Mouse (Mus musculus) intestine, postnatal 0 days (tissue): ENCODE measurements around the gene Kiss1r. TPM values are rescaled to one million over a fixed set of nuclear protein-coding genes. Genes with fewer than 3 reads are reported as not detected.

Source experiments
- ATAC-seq: fragments of 200-750 bp; cut with Nextera tagmentation; 2 replicates; pipeline ENCODE4 v1.8.0; 2017; ENCODE audit warnings: mild to moderate bottlenecking, moderate TSS enrichment, moderate library complexity
- H3K27ac ChIP-seq: fragments of 300-500 bp; sonication (generic); 2 replicates; pipeline ENCODE4 v1.5.1; 2014; ENCODE audit warnings: mild to moderate bottlenecking, low read depth, low read length, moderate library complexity
- H3K27me3 ChIP-seq: fragments of 300-500 bp; sonication (generic); replicated peaks from 2 replicates; pipeline ENCODE4 v1.6.1; 2014; ENCODE audit warnings: low read length, mixed read lengths; ENCODE audit not compliant: control insufficient read depth, insufficient read depth
- H3K36me3 ChIP-seq: fragments of 300-500 bp; sonication (generic); 2 replicates; pipeline ENCODE4 v1.6.1; 2014; ENCODE audit warnings: mild to moderate bottlenecking, moderate library complexity; ENCODE audit not compliant: control insufficient read depth, insufficient read depth
- H3K4me1 ChIP-seq: fragments of 300-500 bp; sonication (generic); replicated peaks from 2 replicates; pipeline ENCODE4 v1.6.1; 2014; ENCODE audit warnings: antibody characterized with exemption, low read length, mixed read lengths; ENCODE audit not compliant: control insufficient read depth, insufficient read depth
- H3K4me2 ChIP-seq: fragments of 300-500 bp; sonication (generic); replicated peaks from 2 replicates; pipeline ENCODE4 v1.6.1; 2014; ENCODE audit warnings: low read depth, mild to moderate bottlenecking, moderate library complexity
- H3K4me3 ChIP-seq: fragments of 300-500 bp; sonication (generic); 2 replicates; pipeline ENCODE4 v1.5.1; 2014; ENCODE audit warnings: low read depth, low read length
- H3K9ac ChIP-seq: fragments of 300-500 bp; sonication (generic); 2 replicates; pipeline ENCODE4 v1.6.1; 2014; ENCODE audit warnings: mild to moderate bottlenecking, low read depth, low read length
- H3K9me3 ChIP-seq: fragments of 300-500 bp; sonication (generic); 2 replicates; pipeline ENCODE4 v1.6.1; 2016; ENCODE audit warnings: mixed run types; ENCODE audit not compliant: control insufficient read depth
- CTCF ChIP-seq: sonication (generic); IDR thresholded peaks from 2 replicates; pipeline ENCODE4 v1.5.1; 2016; ENCODE audit warnings: low read depth, mild to moderate bottlenecking, control low read depth, antibody characterized with exemption, moderate library complexity
- WGBS: fragments of 180-500 bp; shearing (Covaris S2); extraction: QIAGEN DNeasy Blood & Tissue Kit; methylation state at CpG from one replicate; pipeline ENCODE4 v1.1.7; 2014; 5-methylcytosine and 5-hydroxymethylcytosine counted together
- polyA plus RNA-seq: library from polyadenylated mRNA; unstranded; fragments of >200 nt; fragmentation: Nextera tagmentation; extraction: Ambion mirVana; gene quantifications from 2 replicates; pipeline ENCODE4 v1.2.1, GENCODE M21; 2015

Gene Kiss1r
- polyA plus RNA-seq, 1 experiment from 2014 or later: 0.47 TPM

DNA sequence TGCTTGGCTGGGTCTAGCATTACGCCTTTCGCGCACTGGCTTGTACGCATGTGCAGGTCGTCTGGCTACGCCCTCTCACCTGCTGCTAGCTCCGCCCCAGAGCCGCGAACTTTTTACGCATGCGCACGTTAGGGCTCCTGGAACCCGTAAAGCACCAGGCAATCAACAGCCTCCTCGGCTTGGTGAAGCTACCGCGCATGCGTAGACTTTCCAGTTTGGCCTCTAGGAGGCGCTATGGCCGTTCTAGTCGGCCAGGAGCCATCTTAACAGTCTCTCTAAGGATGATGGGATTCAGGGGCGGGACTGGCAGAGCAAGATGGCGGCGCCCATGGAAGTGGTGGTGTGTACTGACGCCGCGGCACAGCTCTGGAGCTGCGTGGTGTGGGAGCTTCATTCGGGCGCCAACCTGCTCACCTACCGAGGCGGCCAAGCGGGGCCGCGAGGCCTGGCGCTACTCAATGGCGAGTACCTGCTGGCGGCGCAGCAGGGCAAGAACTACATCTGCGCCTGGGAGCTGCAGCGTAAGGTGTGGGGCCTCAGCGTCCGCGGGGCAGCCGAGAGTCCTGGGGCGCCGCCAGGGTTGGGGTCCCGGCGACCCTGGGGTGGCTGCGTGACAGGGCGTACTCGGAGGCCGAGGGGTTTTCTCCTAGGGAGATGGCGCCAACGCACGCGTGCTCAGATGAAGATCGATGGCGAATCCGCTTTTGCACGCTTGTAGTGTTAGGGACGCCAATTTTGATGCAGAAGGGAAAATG is 43.3 kb downstream of the Kiss1r start, which contains the start of gene Wdr18:
Gene Wdr18, plus strand, starts transcription at position 306 of the 755 bp plus-strand sequence.
- peak within 1 kb of the TSS; percentile 85 for H3K4me3 ChIP-seq
- no peaks in the 10 kb centered on the region for H3K9me3 ChIP-seq
- WGBS: under 1% methylated on average over 61 of the region's 61 CpGs
- H3K9ac ChIP-seq: peak within 1 kb of the TSS; percentile 64
- peak within 1 kb of the TSS; percentile 84 for H3K4me2 ChIP-seq
- H3K27ac ChIP-seq: no peak within 1 kb of the TSS
- peaks cover 17% of the 10 kb centered on the region for H3K36me3 ChIP-seq
- TF ChIP-seq CTCF: peak; percentile 99
- H3K4me1 ChIP-seq: no peaks in the 10 kb centered on the region
- no peaks in the 10 kb centered on the region for H3K27me3 ChIP-seq
- ATAC-seq: peak; percentile 88

DNA sequence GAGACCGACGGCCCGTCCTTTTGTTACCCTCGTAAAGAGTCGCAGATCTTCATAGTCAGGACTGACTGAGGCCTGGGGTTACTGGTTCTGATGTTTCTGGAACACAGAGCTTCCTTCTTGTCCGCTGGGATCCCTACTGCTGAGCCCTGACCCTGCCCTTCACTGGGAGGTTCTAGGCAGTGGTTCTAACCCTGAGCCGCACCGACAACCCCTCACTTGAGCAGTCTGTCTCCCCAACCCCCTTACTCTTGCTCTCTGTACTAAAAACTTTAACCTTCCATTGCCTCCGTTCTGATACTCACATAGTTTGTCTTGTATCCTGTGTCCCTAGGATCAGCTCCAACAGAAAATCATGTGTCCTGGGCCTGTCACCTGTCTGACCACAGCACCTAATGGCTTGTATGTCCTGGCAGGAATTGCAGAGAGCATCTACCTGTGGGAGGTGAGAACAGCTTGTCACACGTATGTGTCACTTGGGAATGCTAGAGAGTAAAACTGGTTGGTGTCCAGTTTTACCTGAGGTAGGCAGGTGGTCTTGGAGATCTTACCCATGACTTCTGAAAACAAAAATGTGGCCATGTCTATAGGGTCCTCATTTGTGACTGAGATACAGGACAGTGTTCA is 44.0 kb downstream of the Kiss1r start:
- Histone ChIP-seq H3K4me1 (no peaks in the 10 kb centered on the region), H3K27ac (no peak overlapping the region), H3K27me3 (no peaks in the 10 kb centered on the region), H3K36me3 (peaks cover 23% of the 10 kb centered on the region), H3K9ac (peak overlapping the region; percentile 64), H3K4me2 (peak overlapping the region; percentile 84), H3K9me3 (no peaks in the 10 kb centered on the region), H3K4me3 (peak overlapping the region; percentile 85)
- TF ChIP-seq CTCF: no peak
- WGBS: 11% methylated on average over 10 of the region's 10 CpGs
- no peak for ATAC-seq

DNA sequence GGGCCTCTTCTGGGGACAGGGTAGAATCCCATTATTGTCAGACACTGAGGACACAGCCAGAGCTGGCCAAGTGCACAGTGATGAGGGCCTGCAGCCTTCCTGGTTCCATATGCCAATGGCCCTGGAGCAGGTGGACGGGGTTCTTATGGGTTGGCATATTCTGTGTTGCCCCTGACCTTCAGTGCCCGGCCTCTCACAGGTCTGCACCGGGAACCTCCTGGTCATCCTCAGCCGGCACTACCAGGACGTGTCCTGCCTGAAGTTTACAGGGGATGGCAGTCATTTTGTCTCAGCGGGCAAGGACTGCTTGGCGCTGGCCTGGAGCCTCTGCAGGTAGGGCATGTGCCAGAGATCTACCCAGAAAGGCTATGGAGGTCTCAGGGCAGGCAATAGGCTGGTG is 48.0 kb downstream of the Kiss1r start:
- H3K4me1 ChIP-seq: no peaks in the 10 kb centered on the region
- no peak overlapping the region for H3K27ac ChIP-seq
- H3K27me3 ChIP-seq: no peaks in the 10 kb centered on the region
- no peak overlapping the region for H3K4me3 ChIP-seq
- H3K4me2 ChIP-seq: no peak overlapping the region
- H3K9ac ChIP-seq: no peak overlapping the region
- no peak for ATAC-seq
- WGBS: 88% methylated on average over 7 of the region's 7 CpGs
- H3K9me3 ChIP-seq: no peaks in the 10 kb centered on the region
- no peak for TF ChIP-seq CTCF
- H3K36me3 ChIP-seq: peaks cover 45% of the 10 kb centered on the region

DNA sequence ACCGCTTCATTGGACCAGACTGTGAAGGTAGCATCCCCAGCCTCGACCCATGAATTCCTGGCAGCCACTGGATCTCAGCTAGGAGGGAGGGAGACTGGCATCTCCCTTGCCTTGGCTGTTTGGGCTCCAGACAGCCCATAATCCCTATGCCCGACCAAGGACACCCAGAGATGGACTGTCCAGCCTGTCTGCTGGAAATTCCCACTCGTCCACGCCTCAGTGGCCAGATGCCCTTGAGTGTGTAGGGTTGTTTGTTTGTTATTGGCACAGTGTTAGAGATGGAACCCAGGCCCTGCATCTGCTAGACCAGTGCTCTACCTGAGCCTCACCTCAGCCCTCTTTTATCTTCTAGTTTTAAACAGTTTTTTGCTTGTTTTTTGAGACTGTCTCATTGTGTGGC is 48.6 kb downstream of the Kiss1r start:
- H3K27me3 ChIP-seq: 0 out of 2 replicates have a peak, but pooled peaks cover 3% of the 10 kb centered on the region
- no peak for TF ChIP-seq CTCF
- H3K4me3 ChIP-seq: no peak overlapping the region
- H3K27ac ChIP-seq: no peak overlapping the region
- no peak for ATAC-seq
- H3K9ac ChIP-seq: no peak overlapping the region
- no peaks in the 10 kb centered on the region for H3K4me1 ChIP-seq
- no peaks in the 10 kb centered on the region for H3K9me3 ChIP-seq
- no peak overlapping the region for H3K4me2 ChIP-seq
- H3K36me3 ChIP-seq: peaks cover 45% of the 10 kb centered on the region
- 92% methylated on average over 5 of the region's 5 CpGs for WGBS

DNA sequence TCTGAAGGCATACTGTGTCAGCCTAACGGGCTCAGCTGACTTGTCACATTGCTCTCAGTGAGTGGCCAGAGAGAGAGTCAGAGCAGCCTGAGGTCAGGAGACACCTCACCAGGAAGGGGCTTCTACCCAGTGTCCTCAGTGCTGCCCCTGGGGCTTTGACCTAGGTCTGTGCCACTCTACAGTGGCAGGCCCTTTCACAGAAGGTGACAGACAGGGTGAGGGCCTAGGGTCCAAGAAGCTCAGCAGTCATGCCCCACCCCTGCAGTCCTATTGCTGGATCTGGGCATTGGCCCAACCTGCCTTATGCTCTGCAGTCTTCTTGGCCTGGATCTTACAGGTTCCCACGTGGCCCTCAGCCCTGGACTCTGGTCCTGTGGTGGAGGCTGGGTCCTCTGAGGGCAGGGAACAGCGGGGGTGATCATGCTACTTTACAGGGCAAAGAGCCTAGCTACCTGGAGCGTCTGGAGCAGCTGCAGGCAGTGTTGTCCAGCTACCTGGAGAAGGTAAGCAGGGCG is 50.2 kb downstream of the Kiss1r start:
- Histone ChIP-seq H3K9ac (no peak overlapping the region), H3K27me3 (peaks cover 18% of the 10 kb centered on the region), H3K4me3 (no peak overlapping the region), H3K4me1 (no peaks in the 10 kb centered on the region), H3K4me2 (no peak overlapping the region), H3K9me3 (no peaks in the 10 kb centered on the region), H3K27ac (no peak overlapping the region), H3K36me3 (peaks cover 45% of the 10 kb centered on the region)
- TF ChIP-seq CTCF: no peak
- ATAC-seq: peak; percentile 14; the same call in 1 of the 2 replicates
- 89% methylated on average over 5 of the region's 5 CpGs for WGBS

DNA sequence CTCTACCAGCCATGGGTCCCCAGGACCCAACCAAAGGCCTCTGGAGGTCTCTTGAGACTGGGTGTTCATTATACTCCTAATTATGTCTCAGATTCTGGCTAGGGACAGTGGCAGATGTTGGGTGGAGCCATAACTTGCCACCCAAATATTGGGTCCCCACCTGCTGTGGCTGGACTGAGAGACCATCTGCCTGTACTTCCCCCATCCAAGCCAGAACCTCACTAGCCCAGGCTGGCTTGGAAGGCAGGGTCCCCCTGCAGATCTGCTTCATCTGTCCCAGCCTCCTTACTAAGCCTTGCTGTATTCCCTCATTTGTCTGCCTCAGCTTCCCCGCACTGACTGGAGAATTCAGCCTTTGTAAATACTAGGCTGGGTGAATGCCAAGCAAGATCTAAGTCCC is 51.4 kb downstream of the Kiss1r start:
- no peak for TF ChIP-seq CTCF

More for the DNA sequence above, 51.4 kb downstream of the Kiss1r start:
- ATAC-seq: no peak
- Histone ChIP-seq H3K4me2 (no peak overlapping the region), H3K9me3 (no peaks in the 10 kb centered on the region), H3K27me3 (peaks cover 23% of the 10 kb centered on the region), H3K27ac (no peak overlapping the region), H3K4me3 (no peak overlapping the region), H3K4me1 (no peaks in the 10 kb centered on the region), H3K36me3 (peaks cover 35% of the 10 kb centered on the region), H3K9ac (no peak overlapping the region)
- WGBS: 61% methylated on average over 1 of the region's 1 CpGs
